Mouse (Mus musculus) intestine, embryonic 14.5 days (tissue): Measurements from ENCODE around the gene Olfr1132. TPM values are rescaled to one million over a fixed set of nuclear protein-coding genes. Genes with fewer than 3 reads are reported as not detected.
"Not testable (repeated sequence)": the region's sequence is repeated elsewhere in the genome, so short reads cannot be mapped to it uniquely, and the experiment has no call there.

Experiments used
- ATAC-seq: fragments of 200-750 bp; cut with Nextera tagmentation; replicated peaks from 2 replicates; pipeline ENCODE4 v1.8.0; 2017; ENCODE audit warnings: low read depth, moderate number of reproducible peaks, moderate TSS enrichment, moderate library complexity; ENCODE audit not compliant: low FRiP score, low TSS enrichment
- DNase-seq: peaks from one replicate; pipeline ENCODE4 v3.0.0-alpha.2; 2018; ENCODE audit warnings: low spot score
- H3K27ac ChIP-seq: fragments of 300-500 bp; sonication (generic); 2 replicates; pipeline ENCODE4 v1.5.1; 2014; ENCODE audit warnings: low read depth, mild to moderate bottlenecking, control low read depth
- H3K27me3 ChIP-seq: fragments of 300-500 bp; sonication (generic); replicated peaks from 2 replicates; pipeline ENCODE4 v1.6.1; 2014; ENCODE audit warnings: low read length, control low read depth; ENCODE audit not compliant: control insufficient read depth, insufficient read depth
- H3K36me3 ChIP-seq: fragments of 300-500 bp; sonication (generic); 2 replicates; pipeline ENCODE4 v1.6.1; 2014; ENCODE audit warnings: low read length, control low read depth; ENCODE audit not compliant: control insufficient read depth, insufficient read depth
- H3K4me1 ChIP-seq: fragments of 300-500 bp; sonication (generic); replicated peaks from 2 replicates; pipeline ENCODE4 v1.6.1; 2014; ENCODE audit warnings: low read length, control low read depth, mixed read lengths; ENCODE audit not compliant: control insufficient read depth, insufficient read depth
- H3K4me2 ChIP-seq: fragments of 300-500 bp; sonication (generic); 2 replicates; pipeline ENCODE4 v1.6.1; 2014; ENCODE audit warnings: low read length
- H3K4me3 ChIP-seq: fragments of 300-500 bp; sonication (generic); 2 replicates; pipeline ENCODE4 v1.5.1; 2014; ENCODE audit warnings: low read depth, low read length, control low read depth, mixed read lengths
- H3K9ac ChIP-seq: fragments of 300-500 bp; sonication (generic); 2 replicates; pipeline ENCODE4 v1.6.1; 2014; ENCODE audit warnings: mild to moderate bottlenecking, low read length
- H3K9me3 ChIP-seq: fragments of 300-500 bp; sonication (generic); 2 replicates; pipeline ENCODE4 v1.6.1; 2016; ENCODE audit warnings: low read length, control low read depth; ENCODE audit not compliant: control insufficient read depth
- WGBS: fragments of 180-500 bp; shearing (Covaris S2); extraction: QIAGEN DNeasy Blood & Tissue Kit; methylation state at CpG from one replicate; pipeline ENCODE4 v1.1.7; 2014; 5-methylcytosine and 5-hydroxymethylcytosine counted together
- polyA plus RNA-seq: library from polyadenylated mRNA; unstranded; fragments of >200 nt; fragmentation: Nextera tagmentation; extraction: Ambion mirVana; gene quantifications from 2 replicates; pipeline ENCODE4 v1.2.1, GENCODE M21; 2014

Gene Olfr1132
- polyA plus RNA-seq = not detected in 2 replicates

DNA sequence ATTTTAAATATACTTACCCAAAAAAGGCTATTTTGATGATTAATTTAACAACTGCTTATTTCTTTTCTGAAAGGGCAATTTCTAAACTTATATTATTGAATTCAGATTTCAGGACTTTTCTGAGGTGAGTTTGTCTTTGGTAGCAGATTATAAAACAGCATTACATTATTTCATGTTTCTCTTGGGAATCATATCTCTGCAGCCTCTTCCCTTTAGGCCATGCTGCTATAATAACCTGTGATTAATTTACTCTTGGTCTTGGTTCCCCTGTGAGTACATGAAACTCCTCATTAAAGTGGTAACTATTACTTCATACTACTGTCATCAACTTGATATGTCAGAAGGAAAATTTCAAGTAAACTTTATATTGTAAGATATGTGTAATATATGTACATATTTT, at the start of gene Olfr1132:
Olfr1132 (minus strand) TSS at position 101 of the 400 bp plus-strand sequence.
- no peak within 1 kb of the TSS for H3K4me2 ChIP-seq
- H3K4me3 ChIP-seq = no peak within 1 kb of the TSS
- H3K27ac ChIP-seq = no peak within 1 kb of the TSS
- H3K4me1 ChIP-seq = no peaks in the 10 kb centered on the region
- H3K9me3 ChIP-seq = no peaks in the 10 kb centered on the region
- no peaks in the 10 kb centered on the region for H3K36me3 ChIP-seq
- H3K9ac ChIP-seq = no peak within 1 kb of the TSS
- no peak for DNase-seq
- ATAC-seq = no peak
- H3K27me3 ChIP-seq = no peaks in the 10 kb centered on the region

DNA sequence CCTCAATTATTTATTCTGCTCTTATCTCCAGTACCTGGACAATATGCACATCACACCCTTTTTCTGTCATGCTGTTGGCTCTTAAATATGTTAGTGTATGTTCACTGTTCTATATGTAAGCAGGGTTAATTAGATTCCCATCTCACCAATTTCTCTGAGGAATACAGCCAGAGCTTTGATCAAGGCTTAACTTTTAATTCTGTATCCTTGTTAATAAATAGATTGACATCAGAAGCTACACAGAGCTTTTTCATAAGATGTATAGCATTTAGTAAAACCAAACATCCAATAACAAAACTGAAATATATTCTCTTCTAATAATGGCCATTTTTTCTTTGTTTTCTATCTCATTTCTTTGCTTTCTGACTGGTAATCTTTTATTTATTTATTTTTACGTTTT, 36.2 kb upstream of the Olfr1132 start, which contains the start of gene Olfr1135:
Olfr1135 (minus strand) TSS at position 101 of the 400 bp plus-strand sequence.
- Histone ChIP-seq H3K36me3 (no peaks in the 10 kb centered on the region), H3K9me3 (no peaks in the 10 kb centered on the region), H3K4me2 (no peak within 1 kb of the TSS), H3K4me3 (no peak within 1 kb of the TSS), H3K27me3 (no peaks in the 10 kb centered on the region), H3K9ac (no peak within 1 kb of the TSS), H3K27ac (no peak within 1 kb of the TSS), H3K4me1 (no peaks in the 10 kb centered on the region)
- no peak for ATAC-seq
- WGBS = 16% methylated on average over 1 of the region's 1 CpGs
- DNase-seq = no peak

DNA sequence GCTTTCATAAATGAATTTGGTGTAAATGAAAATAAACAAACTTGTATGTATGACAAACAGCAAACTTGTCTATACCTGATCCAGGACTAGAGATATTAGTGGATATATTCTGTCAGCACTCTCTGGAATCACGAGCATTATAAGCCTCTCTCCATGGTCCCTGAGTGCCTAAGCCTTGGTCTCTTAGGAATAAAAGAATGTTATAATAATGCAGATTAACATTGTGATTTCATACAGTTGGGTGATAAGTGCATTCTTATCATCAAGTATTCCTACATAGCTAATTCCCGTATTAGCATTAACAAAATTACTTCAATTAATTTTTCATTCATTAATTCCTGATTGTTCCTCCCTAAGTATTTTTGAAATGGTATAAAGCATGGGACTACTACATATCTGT, 21.0 kb upstream of the Olfr1132 start, which contains the start of gene Olfr1134:
Olfr1134 (minus strand) TSS at position 101 of the 400 bp plus-strand sequence.
- Histone ChIP-seq H3K27ac (no peak within 1 kb of the TSS), H3K27me3 (no peaks in the 10 kb centered on the region), H3K9ac (no peak within 1 kb of the TSS), H3K4me1 (no peaks in the 10 kb centered on the region), H3K4me2 (no peak within 1 kb of the TSS), H3K4me3 (no peak within 1 kb of the TSS), H3K9me3 (no peaks in the 10 kb centered on the region), H3K36me3 (no peaks in the 10 kb centered on the region)
- 89% methylated on average over 2 of the region's 2 CpGs for WGBS
- no peak for ATAC-seq
- no peak for DNase-seq

DNA sequence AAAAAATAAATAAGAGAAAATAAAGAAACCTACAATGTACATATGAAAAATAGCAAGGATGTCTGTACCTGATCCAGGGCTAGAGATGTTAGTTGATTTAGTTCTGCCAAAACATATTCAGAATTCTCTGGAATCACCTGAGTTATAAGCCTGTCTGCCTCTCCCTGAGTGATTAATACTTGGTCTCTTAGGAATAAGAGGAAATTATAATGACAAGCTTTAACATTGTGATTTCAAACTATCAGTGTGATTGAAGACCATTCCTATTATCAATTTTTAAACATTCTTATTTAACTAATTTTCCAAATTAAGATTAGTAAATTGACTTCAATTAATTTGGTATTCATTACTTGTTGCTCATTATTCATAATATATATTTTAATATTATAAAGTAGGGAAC, 9.9 kb upstream of the Olfr1132 start, which contains the start of gene Olfr1133:
Olfr1133 (minus strand) TSS at position 101 of the 400 bp plus-strand sequence.
- ATAC-seq = no peak

DNA sequence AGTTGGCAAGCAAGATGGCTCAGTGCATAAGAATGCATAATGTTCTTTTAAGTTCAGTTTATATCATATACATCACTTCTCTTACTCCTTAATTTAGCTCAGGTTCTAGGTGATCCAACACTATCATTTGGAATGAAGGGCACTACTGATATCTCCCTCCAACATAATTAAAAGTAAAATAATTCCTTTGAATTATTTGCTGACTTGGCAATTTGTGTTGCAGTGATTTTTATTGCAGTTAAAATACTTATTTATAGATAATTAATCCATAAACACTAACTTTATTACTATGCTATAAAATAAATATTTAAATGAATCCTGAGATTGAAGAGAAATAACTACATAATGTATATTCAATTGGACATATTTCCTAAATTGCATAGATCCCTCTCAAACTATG, 5.1 kb upstream of the Olfr1132 start:
- H3K27me3 ChIP-seq = no peaks in the 10 kb centered on the region
- no peak overlapping the region for H3K4me3 ChIP-seq
- no peak for DNase-seq
- no peaks in the 10 kb centered on the region for H3K4me1 ChIP-seq
- ATAC-seq = no peak
- no peaks in the 10 kb centered on the region for H3K9me3 ChIP-seq
- H3K9ac ChIP-seq = no peak overlapping the region
- no peaks in the 10 kb centered on the region for H3K36me3 ChIP-seq
- no peak overlapping the region for H3K4me2 ChIP-seq
- H3K27ac ChIP-seq = no peak overlapping the region

More for the DNA sequence above, 9.9 kb upstream of the Olfr1132 start, which contains the start of gene Olfr1133:
- Histone ChIP-seq H3K27me3 (no peaks in the 10 kb centered on the region), H3K36me3 (no peaks in the 10 kb centered on the region), H3K4me1 (no peaks in the 10 kb centered on the region), H3K4me2 (no peak within 1 kb of the TSS), H3K4me3 (no peak within 1 kb of the TSS), H3K9ac (no peak within 1 kb of the TSS), H3K27ac (no peak within 1 kb of the TSS), H3K9me3 (no peaks in the 10 kb centered on the region)
- no peak for DNase-seq

DNA sequence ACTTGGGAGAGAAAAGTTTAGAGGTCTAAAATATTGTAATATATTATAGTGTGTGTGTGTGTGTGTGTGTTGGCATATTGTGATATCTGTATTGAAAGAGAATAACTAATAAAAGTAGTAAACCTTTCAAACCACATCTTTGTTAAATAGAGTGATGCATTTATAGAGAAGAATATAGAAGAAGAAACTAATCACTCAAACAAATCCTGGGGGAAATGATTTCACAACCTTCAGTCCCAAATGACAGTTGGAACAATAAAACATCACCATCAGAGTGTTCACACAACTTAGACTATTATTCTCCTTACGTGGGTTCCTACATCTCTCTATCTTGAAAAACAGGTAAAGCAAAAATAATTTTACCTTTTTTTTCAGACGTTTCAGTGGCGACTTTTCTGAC, 10.5 kb downstream of the Olfr1132 start, which contains the start of gene Olfr1131:
Olfr1131 (plus strand) TSS at position 301 of the 400 bp plus-strand sequence.
- Histone ChIP-seq H3K9me3 (no peaks in the 10 kb centered on the region), H3K9ac (no peak within 1 kb of the TSS), H3K4me1 (no peaks in the 10 kb centered on the region), H3K27me3 (no peaks in the 10 kb centered on the region), H3K4me3 (no peak within 1 kb of the TSS), H3K4me2 (no peak within 1 kb of the TSS), H3K36me3 (no peaks in the 10 kb centered on the region), H3K27ac (no peak within 1 kb of the TSS)
- ATAC-seq (no peak), DNase-seq (no peak)
- WGBS = 73% methylated on average over 3 of the region's 3 CpGs

DNA sequence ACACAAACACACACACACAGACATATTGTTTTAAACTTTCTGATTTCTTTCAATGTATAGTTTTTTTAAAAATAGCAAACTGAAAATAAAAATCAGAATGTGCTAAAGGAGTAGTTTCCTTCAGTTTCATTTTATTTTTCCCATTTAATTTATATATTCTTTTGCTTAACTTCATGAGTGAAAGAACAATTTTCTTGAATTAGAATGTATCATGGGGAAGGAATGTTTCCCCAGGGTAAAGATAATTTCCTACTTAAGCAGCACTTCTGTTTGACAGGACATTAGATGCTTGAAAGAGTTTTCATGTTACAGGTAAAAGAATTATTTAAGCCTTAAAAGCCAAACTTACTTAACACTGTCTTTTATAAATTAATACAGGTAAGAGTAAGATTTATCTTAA, 31.4 kb downstream of the Olfr1132 start, which contains the start of gene Olfr1130:
Olfr1130 (plus strand) TSS at position 301 of the 400 bp plus-strand sequence.
- not testable (repeated sequence) for H3K4me2 ChIP-seq, H3K27me3 ChIP-seq, H3K4me3 ChIP-seq, H3K4me1 ChIP-seq, DNase-seq, H3K27ac ChIP-seq, H3K36me3 ChIP-seq, ATAC-seq, H3K9me3 ChIP-seq, H3K9ac ChIP-seq

Other genes with a start within 250 kb of the Olfr1132 start
- not detected in 2 replicates for gene Olfr1123, start 220.9 kb downstream of the Olfr1132 start, polyA plus RNA-seq
- 0.07 TPM in 1 of 2 replicates, not detected in the other for gene Olfr1124, start 207.3 kb downstream of the Olfr1132 start, polyA plus RNA-seq
- not detected in 2 replicates for gene Olfr1126, start 183.6 kb downstream of the Olfr1132 start, polyA plus RNA-seq
- gene Pramel7, start 140.4 kb downstream of the Olfr1132 start, polyA plus RNA-seq = not detected in 2 replicates
- gene Pramel6, start 131.0 kb downstream of the Olfr1132 start, polyA plus RNA-seq = not detected in 2 replicates
- not detected in 2 replicates for gene Olfr153, start 105.7 kb downstream of the Olfr1132 start, polyA plus RNA-seq
- not detected in 2 replicates for gene Olfr1128, start 92.0 kb downstream of the Olfr1132 start, polyA plus RNA-seq
- gene Olfr1129, start 63.6 kb downstream of the Olfr1132 start, polyA plus RNA-seq = not detected in 2 replicates
- gene Olfr1130, start 31.3 kb downstream of the Olfr1132 start, polyA plus RNA-seq = not detected in 2 replicates
- not detected in 2 replicates for gene Olfr1131, start 10.4 kb downstream of the Olfr1132 start, polyA plus RNA-seq
- not detected in 2 replicates for gene Olfr1133, start 9.8 kb upstream of the Olfr1132 start, polyA plus RNA-seq
- gene Olfr1134, start 20.9 kb upstream of the Olfr1132 start, polyA plus RNA-seq = not detected in 2 replicates
- gene Olfr1135, start 36.1 kb upstream of the Olfr1132 start, polyA plus RNA-seq = not detected in 2 replicates
- gene Olfr1136, start 56.4 kb upstream of the Olfr1132 start, polyA plus RNA-seq = not detected in 2 replicates
- not detected in 2 replicates for gene Olfr1137, start 75.6 kb upstream of the Olfr1132 start, polyA plus RNA-seq
- not detected in 2 replicates for gene Olfr1138, start 102.4 kb upstream of the Olfr1132 start, polyA plus RNA-seq
- not detected in 2 replicates for gene Olfr1140, start 106.2 kb upstream of the Olfr1132 start, polyA plus RNA-seq
- gene Olfr1141, start 116.5 kb upstream of the Olfr1132 start, polyA plus RNA-seq = not detected in 2 replicates
- gene Olfr152, start 141.9 kb upstream of the Olfr1132 start, polyA plus RNA-seq = not detected in 2 replicates
- not detected in 2 replicates for gene Olfr1143, start 163.1 kb upstream of the Olfr1132 start, polyA plus RNA-seq
- not detected in 2 replicates for gene Olfr1145, start 172.3 kb upstream of the Olfr1132 start, polyA plus RNA-seq
- gene Olfr1148, start 193.0 kb upstream of the Olfr1132 start, polyA plus RNA-seq = not detected in 2 replicates
- gene Olfr1150-ps1, start 206.5 kb upstream of the Olfr1132 start, polyA plus RNA-seq = not detected in 2 replicates
- not detected in 2 replicates for gene Olfr1151, start 218.3 kb upstream of the Olfr1132 start, polyA plus RNA-seq
- not detected in 2 replicates for gene Olfr1152, start 229.0 kb upstream of the Olfr1132 start, polyA plus RNA-seq